Mouse (Mus musculus) limb, embryonic 14.5 days (tissue): ENCODE measurements at regions not wholly inside any gene's neighbourhood (a gene's known extent, or its start where the extent isn't known, plus 50 kb on each side); places are given as distances from the start of the nearest gene placed in this dataset.
A peak's percentile ranks its signal among the peaks of the same experiment; 100 is the strongest.

ENCODE experiments used
- ATAC-seq: fragments of 200-750 bp; cut with Nextera tagmentation; 2 replicates; pipeline ENCODE4 v1.8.0; 2017; ENCODE audit warnings: low read depth, moderate number of reproducible peaks, moderate TSS enrichment; ENCODE audit not compliant: low FRiP score
- DNase-seq: peaks from one replicate; pipeline ENCODE4 v3.0.0-alpha.2; 2015; ENCODE audit warnings: low spot score
- H3K27ac ChIP-seq: fragments of 300-500 bp; sonication (generic); replicated peaks from 2 replicates; pipeline ENCODE4 v1.5.1; 2014; ENCODE audit warnings: low read depth, mild to moderate bottlenecking, low read length, moderate library complexity, mixed read lengths
- H3K27me3 ChIP-seq: fragments of 300-500 bp; sonication (generic); 2 replicates; pipeline ENCODE4 v1.6.1; 2014; ENCODE audit warnings: low read length, mixed read lengths; ENCODE audit not compliant: control insufficient read depth, insufficient read depth
- H3K36me3 ChIP-seq: fragments of 300-500 bp; sonication (generic); 2 replicates; pipeline ENCODE4 v1.6.1; 2014; ENCODE audit warnings: mild to moderate bottlenecking, low read length, moderate library complexity, mixed read lengths; ENCODE audit not compliant: control insufficient read depth, insufficient read depth
- H3K4me1 ChIP-seq: fragments of 300-500 bp; sonication (generic); 2 replicates; pipeline ENCODE4 v1.6.1; 2014; ENCODE audit warnings: antibody characterized with exemption, low read length, mixed read lengths; ENCODE audit not compliant: control insufficient read depth, insufficient read depth
- H3K4me2 ChIP-seq: fragments of 300-500 bp; sonication (generic); replicated peaks from 2 replicates; pipeline ENCODE4 v1.6.1; 2014; ENCODE audit warnings: low read depth, mild to moderate bottlenecking, low read length, moderate library complexity; ENCODE audit not compliant: severe bottlenecking
- H3K4me3 ChIP-seq: fragments of 300-500 bp; sonication (generic); replicated peaks from 2 replicates; pipeline ENCODE4 v1.5.1; 2014; ENCODE audit warnings: low read length
- H3K9ac ChIP-seq: fragments of 300-500 bp; sonication (generic); 2 replicates; pipeline ENCODE4 v1.6.1; 2014; ENCODE audit warnings: mild to moderate bottlenecking, low read depth, low read length, moderate library complexity; ENCODE audit not compliant: severe bottlenecking
- H3K9me3 ChIP-seq: fragments of 300-500 bp; sonication (generic); 2 replicates; pipeline ENCODE4 v1.6.1; 2016; ENCODE audit warnings: low read length; ENCODE audit not compliant: control insufficient read depth
- POLR2A ChIP-seq: fragments of 200-500 bp; IDR thresholded peaks from 2 replicates; pipeline ENCODE4 v1.8.0; 2012; ENCODE audit warnings: inconsistent platforms, mild to moderate bottlenecking, moderate library complexity, borderline replicate concordance; ENCODE audit not compliant: insufficient read depth, insufficient read length; ENCODE audit errors: extremely low read depth
- WGBS: fragments of 180-500 bp; shearing (Covaris S2); extraction: QIAGEN DNeasy Blood & Tissue Kit; methylation state at CpG from one replicate; pipeline ENCODE4 v1.1.7; 2014; 5-methylcytosine and 5-hydroxymethylcytosine counted together

GRCm38 (mm10) chr15:52928408-52928807 is 956.3 kb upstream of the Gm7489 start:
- Histone ChIP-seq H3K27me3 (no peaks in the 10 kb centered on the region), H3K9ac (no peak overlapping the region), H3K4me2 (no peak overlapping the region), H3K27ac (no peak overlapping the region), H3K4me3 (no peak overlapping the region), H3K4me1 (no peaks in the 10 kb centered on the region), H3K36me3 (no peaks in the 10 kb centered on the region), H3K9me3 (no peaks in the 10 kb centered on the region)
- DNase-seq: no peak
- 68% methylated on average over 3 of the region's 3 CpGs for WGBS
- TF ChIP-seq POLR2A: no peak
- 0 out of 2 replicates have a peak, but pooled peaks have one; percentile 23 for ATAC-seq

GRCm38 (mm10) chr15:52937138-52937537 is 947.6 kb upstream of the Gm7489 start:
- no peaks in the 10 kb centered on the region for H3K9me3 ChIP-seq
- DNase-seq: no peak
- no peaks in the 10 kb centered on the region for H3K36me3 ChIP-seq
- no peaks in the 10 kb centered on the region for H3K4me1 ChIP-seq
- ATAC-seq: no peak
- TF ChIP-seq POLR2A: no peak
- no peaks in the 10 kb centered on the region for H3K27me3 ChIP-seq
- H3K4me3 ChIP-seq: no peak overlapping the region
- no peak overlapping the region for H3K4me2 ChIP-seq
- H3K9ac ChIP-seq: no peak overlapping the region
- whole genome bisulfite sequencing: 80% methylated on average over 2 of the region's 2 CpGs
- H3K27ac ChIP-seq: no peak overlapping the region

- Histone ChIP-seq H3K27me3 (no peaks in the 10 kb centered on the region), H3K4me3 (no peak overlapping the region), H3K9me3 (no peaks in the 10 kb centered on the region), H3K4me2 (no peak overlapping the region), H3K4me1 (no peaks in the 10 kb centered on the region), H3K9ac (no peak overlapping the region), H3K36me3 (no peaks in the 10 kb centered on the region), H3K27ac (no peak overlapping the region)
- WGBS: 71% methylated on average over 4 of the region's 4 CpGs
- no peak for TF ChIP-seq POLR2A
- ATAC-seq (no peak), DNase-seq (no peak)
Measured at GRCm38 (mm10) chr15:52944592-52944991, 940.1 kb upstream of the Gm7489 start.

GRCm38 (mm10) chr15:52948196-52948595 is 936.5 kb upstream of the Gm7489 start:
- TF ChIP-seq POLR2A: no peak
- 88% methylated on average over 4 of the region's 4 CpGs for WGBS
- no peaks in the 10 kb centered on the region for H3K36me3 ChIP-seq

GRCm38 (mm10) chr15:52953480-52953879 is 931.2 kb upstream of the Gm7489 start:
- H3K9me3 ChIP-seq: no peaks in the 10 kb centered on the region
- no peak overlapping the region for H3K9ac ChIP-seq
- no peak overlapping the region for H3K4me3 ChIP-seq
- DNase-seq (no peak), ATAC-seq (no peak)
- H3K4me2 ChIP-seq: no peak overlapping the region
- H3K36me3 ChIP-seq: no peaks in the 10 kb centered on the region
- no peak for TF ChIP-seq POLR2A
- H3K27ac ChIP-seq: no peak overlapping the region
- H3K4me1 ChIP-seq: no peaks in the 10 kb centered on the region
- WGBS: 61% methylated on average over 1 of the region's 1 CpGs
- no peaks in the 10 kb centered on the region for H3K27me3 ChIP-seq

More at GRCm38 (mm10) chr15:52948196-52948595, 936.5 kb upstream of the Gm7489 start:
- no peaks in the 10 kb centered on the region for H3K9me3 ChIP-seq
- DNase-seq (no peak), ATAC-seq (no peak)
- H3K9ac ChIP-seq: no peak overlapping the region
- no peak overlapping the region for H3K27ac ChIP-seq
- H3K4me1 ChIP-seq: no peaks in the 10 kb centered on the region
- no peak overlapping the region for H3K4me3 ChIP-seq
- H3K27me3 ChIP-seq: no peaks in the 10 kb centered on the region
- H3K4me2 ChIP-seq: no peak overlapping the region
